Mouse (Mus musculus) left cerebral cortex, adult 11 months (tissue): ENCODE measurements at regions not wholly inside any gene's neighbourhood (a gene's known extent, or its start where the extent isn't known, plus 50 kb on each side); places are given as distances from the start of the nearest gene placed in this dataset.
A peak's percentile ranks its signal among the peaks of the same experiment; 100 is the strongest.

Source experiments
- DNase-seq: peaks from one replicate; pipeline ENCODE4 v3.0.0; 2022; ENCODE audit warnings: low spot score

DNA sequence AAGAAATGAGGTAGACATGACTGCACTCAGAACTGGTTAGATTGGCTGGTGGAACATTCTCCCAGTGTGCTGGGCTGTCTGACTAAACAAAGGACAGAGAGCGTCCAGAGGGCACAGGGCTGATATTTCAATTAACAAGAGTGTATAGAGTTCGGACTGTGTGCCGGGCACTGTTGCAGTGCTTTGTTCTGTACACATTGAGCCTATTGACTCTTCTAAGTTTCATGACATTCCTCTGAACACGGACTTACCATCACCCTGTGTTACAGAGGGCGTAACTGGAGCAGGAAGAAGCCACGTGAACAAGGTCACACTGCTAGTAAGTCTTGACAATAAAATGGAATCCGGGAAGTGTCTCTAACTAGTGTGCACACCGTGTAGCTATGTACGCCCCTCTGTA lies 92.1 kb upstream of the Barx2 start:
- no peak for DNase-seq

- DNase-seq: no peak
These were observed 93.1 kb upstream of the Barx2 start for GRCm38 (mm10) chr9:32006350-32006749.

GRCm38 (mm10) chr9:32010953-32011770 lies 97.9 kb upstream of the Barx2 start:
- DNase-seq: no peak

DNA sequence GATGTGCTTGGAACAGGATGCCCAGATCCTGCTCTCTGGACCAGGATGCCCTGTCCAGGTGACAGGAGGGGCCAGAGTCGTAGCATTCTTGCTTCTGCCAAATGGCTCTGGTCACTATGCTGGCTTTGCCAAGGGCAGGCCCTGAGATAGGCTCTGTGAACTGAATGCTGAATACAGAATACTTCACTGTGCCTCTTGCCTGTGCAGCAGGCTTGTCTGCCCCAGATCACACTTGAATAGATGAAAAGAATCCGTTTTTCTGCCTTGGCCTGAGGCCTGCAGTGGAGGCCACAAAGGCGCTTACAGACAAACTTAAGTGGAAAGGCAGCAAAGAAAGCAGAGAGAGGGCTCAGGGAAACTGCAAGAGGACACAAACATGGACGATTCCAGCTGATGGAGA lies 99.7 kb upstream of the Arhgap32 start:
- DNase-seq: peak; percentile 48

- DNase-seq: no peak
These were observed 97.9 kb upstream of the Arhgap32 start for GRCm38 (mm10) chr9:32018020-32018419.

DNA sequence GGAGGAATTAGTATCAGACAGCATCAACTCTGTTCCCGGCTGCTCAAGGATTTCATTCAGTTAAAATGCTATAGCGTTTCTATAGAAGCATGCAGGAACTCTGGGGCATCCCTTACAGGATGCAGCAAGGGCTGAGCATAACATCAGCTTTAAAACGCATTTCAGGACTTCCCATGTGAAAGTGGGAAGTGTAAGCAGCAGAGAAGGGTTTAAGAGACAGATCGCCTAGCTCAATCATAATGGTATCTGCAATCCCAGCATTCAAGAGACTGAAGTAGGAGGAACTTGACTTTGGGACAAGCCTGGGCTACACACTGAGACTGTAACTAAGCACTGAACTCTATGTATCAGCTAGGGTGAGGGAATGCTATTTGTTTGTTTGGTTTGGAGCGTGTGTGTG lies 96.2 kb upstream of the Arhgap32 start:
- DNase-seq: no peak

- DNase-seq: no peak
These were observed 94.8 kb upstream of the Arhgap32 start for GRCm38 (mm10) chr9:32020942-32021731.

- DNase-seq: no peak
These were observed 94.2 kb upstream of the Arhgap32 start for GRCm38 (mm10) chr9:32021755-32022154.

GRCm38 (mm10) chr9:32022996-32023395 lies 92.9 kb upstream of the Arhgap32 start:
- no peak for DNase-seq

DNA sequence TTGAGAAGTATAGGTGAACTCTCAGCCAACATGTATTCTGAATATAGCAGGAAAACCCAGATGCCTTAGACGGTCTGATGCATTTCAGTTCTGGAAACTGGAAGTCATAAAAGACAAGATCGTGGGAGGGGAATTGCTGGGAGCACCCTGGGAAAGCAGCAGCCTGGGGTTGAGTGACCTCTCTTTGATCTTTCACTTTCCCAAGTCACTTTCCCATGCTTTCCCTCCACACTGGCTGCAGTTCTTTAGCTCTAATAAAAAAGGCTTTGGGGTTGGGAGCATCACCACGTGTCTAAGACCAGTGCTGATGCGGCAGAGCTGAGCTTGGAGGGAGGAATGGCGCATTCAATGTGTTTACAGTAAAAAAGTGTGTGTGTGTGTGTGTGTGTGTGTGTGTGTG lies 91.2 kb upstream of the Arhgap32 start:
- DNase-seq: no peak

GRCm38 (mm10) chr9:32027962-32028361 lies 88.0 kb upstream of the Arhgap32 start:
- DNase-seq: no peak

DNA sequence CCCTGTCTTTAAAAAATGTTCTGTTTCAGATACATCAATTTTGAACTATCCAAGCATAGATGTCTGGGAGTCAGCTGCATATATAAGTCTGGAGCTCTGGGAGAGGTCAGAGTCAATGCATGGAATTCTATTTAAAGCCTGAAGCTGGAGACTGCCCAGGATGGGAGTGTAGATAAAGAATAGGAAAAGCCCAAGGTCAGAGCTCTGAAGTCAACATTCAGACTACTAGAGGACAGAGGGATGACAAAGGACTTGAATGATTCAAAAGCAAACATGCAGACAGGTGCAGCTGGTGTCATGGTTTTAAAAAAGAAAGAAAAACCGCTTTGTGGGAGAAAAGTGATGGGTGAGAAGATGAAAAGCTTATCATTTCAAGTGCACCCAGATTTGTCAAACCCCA lies 86.9 kb upstream of the Arhgap32 start:
- DNase-seq: no peak

DNA sequence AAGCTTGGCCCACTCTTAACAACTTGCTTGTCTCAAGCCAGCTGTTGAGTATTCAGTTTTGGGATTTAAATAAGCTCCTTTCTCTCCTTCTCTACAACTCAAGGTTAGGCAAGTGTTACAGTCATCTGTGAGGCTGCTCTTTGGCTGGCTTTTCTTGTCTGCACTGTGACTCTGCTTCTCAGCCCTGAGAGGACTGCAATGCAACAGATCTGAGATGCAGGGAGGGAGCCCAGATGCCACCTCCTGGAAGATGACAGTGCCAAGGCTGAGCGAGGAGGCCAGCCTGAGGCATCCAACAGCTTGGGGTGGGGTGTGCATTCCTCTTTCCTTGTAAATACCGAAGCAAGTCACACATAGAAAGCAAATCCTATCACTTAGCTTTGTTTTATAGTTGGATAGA lies 86.2 kb upstream of the Arhgap32 start:
- DNase-seq: no peak

- DNase-seq: no peak
These were observed 85.7 kb upstream of the Arhgap32 start for GRCm38 (mm10) chr9:32030203-32030602.

GRCm38 (mm10) chr9:32031950-32032453 lies 83.9 kb upstream of the Arhgap32 start:
- DNase-seq: peak; percentile 70

GRCm38 (mm10) chr9:32032521-32033185 lies 83.3 kb upstream of the Arhgap32 start:
- no peak for DNase-seq

GRCm38 (mm10) chr9:32033937-32034336 lies 82.0 kb upstream of the Arhgap32 start:
- DNase-seq: no peak

DNA sequence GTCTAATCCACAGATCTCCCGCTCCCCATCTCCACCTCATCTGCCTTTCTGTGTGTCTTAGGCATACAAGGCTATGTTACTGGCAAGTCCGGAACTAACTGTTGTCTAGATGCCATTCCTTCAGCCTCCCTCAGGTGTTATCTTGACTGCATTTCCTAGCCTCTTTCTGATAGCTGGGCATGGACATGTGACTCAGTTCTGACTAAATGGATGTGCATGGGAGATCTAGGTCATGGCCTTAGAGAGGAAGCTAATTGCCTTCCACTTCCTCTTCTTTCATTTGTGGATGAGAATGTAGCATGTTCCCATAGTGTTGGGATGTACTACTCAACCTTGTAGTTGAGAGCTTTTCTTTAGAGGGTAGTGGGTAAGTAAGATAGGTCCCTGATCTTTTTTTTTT lies 75.9 kb upstream of the Arhgap32 start:
- no peak for DNase-seq

DNA sequence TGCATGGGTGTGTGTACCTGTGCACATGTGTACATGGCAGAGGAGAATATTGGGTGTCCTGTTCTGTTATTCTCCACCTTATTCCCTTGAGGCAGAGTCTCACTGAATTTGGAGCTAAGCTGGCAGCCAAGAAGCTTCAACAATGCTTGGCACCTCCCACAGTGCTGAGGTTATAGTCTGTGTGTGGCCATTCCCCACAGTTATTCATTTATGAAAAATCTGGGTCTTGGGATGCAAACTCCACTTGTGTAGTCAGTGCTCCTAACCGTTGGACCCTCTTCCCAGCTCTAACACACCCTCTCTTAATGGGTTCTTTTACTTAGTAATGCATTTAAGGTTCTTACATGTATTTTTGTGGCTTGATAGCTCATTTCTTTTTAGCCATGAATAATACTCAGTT lies 72.6 kb upstream of the Arhgap32 start:
- no peak for DNase-seq

GRCm38 (mm10) chr9:32046791-32047190 lies 69.1 kb upstream of the Arhgap32 start:
- DNase-seq: no peak

GRCm38 (mm10) chr9:32048941-32049340 lies 67.0 kb upstream of the Arhgap32 start:
- DNase-seq: no peak

GRCm38 (mm10) chr9:32049546-32049945 lies 66.4 kb upstream of the Arhgap32 start:
- DNase-seq: no peak
